Mouse (Mus musculus) hindbrain, embryonic 12.5 days (tissue): ENCODE measurements around the gene Commd4. TPM values are rescaled to one million over a fixed set of nuclear protein-coding genes. Genes with fewer than 3 reads are reported as not detected.

Experiments
- ATAC-seq: fragments of 200-750 bp; cut with Nextera tagmentation; 2 replicates; pipeline ENCODE4 v1.8.0; 2017; ENCODE audit warnings: moderate TSS enrichment; ENCODE audit not compliant: low FRiP score
- H3K27ac ChIP-seq: fragments of 300-500 bp; sonication (generic); 2 replicates; pipeline ENCODE4 v1.5.1; 2016; ENCODE audit warnings: mild to moderate bottlenecking
- H3K27me3 ChIP-seq: fragments of 300-500 bp; sonication (generic); 2 replicates; pipeline ENCODE4 v1.6.1; 2016; ENCODE audit warnings: mild to moderate bottlenecking
- H3K36me3 ChIP-seq: fragments of 300-500 bp; sonication (generic); 2 replicates; pipeline ENCODE4 v1.6.1; 2016; ENCODE audit warnings: mild to moderate bottlenecking
- H3K4me1 ChIP-seq: fragments of 300-500 bp; sonication (generic); 2 replicates; pipeline ENCODE4 v1.6.1; 2016
- H3K4me2 ChIP-seq: fragments of 300-500 bp; sonication (generic); replicated peaks from 2 replicates; pipeline ENCODE4 v1.6.1; 2016; ENCODE audit warnings: mild to moderate bottlenecking
- H3K4me3 ChIP-seq: fragments of 300-500 bp; sonication (generic); 2 replicates; pipeline ENCODE4 v1.5.1; 2016; ENCODE audit warnings: mild to moderate bottlenecking
- H3K9ac ChIP-seq: fragments of 300-500 bp; sonication (generic); 2 replicates; pipeline ENCODE4 v1.6.1; 2016; ENCODE audit warnings: mild to moderate bottlenecking, moderate library complexity
- H3K9me3 ChIP-seq: fragments of 300-500 bp; sonication (generic); replicated peaks from 2 replicates; pipeline ENCODE4 v1.6.1; 2016; ENCODE audit warnings: mild to moderate bottlenecking
- WGBS: fragments of 180-500 bp; shearing (Covaris S2); methylation state at CpG from one replicate; pipeline ENCODE4 v1.1.7; 2016; 5-methylcytosine and 5-hydroxymethylcytosine counted together
- polyA plus RNA-seq: library from polyadenylated mRNA; unstranded; fragments of >200 nt; fragmentation: Nextera tagmentation; extraction: Ambion mirVana; gene quantifications from 2 replicates; pipeline ENCODE4 v1.2.1, GENCODE M21; 2016

Gene Commd4
- polyA plus RNA-seq, 1 experiment from 2014 or later = 122 TPM

- Histone ChIP-seq H3K4me1 (peaks cover 12% of the 10 kb centered on the region), H3K4me2 (no peak overlapping the region), H3K27me3 (no peaks in the 10 kb centered on the region), H3K36me3 (peaks cover 19% of the 10 kb centered on the region), H3K4me3 (no peak overlapping the region), H3K9ac (no peak overlapping the region), H3K27ac (no peak overlapping the region), H3K9me3 (no peaks in the 10 kb centered on the region)
- no peak for ATAC-seq
- 93% methylated on average over 7 of the region's 7 CpGs for WGBS
Observed at GRCm38 (mm10) chr9:57156383-57156782, 1.7 kb downstream of the Commd4 start.

DNA sequence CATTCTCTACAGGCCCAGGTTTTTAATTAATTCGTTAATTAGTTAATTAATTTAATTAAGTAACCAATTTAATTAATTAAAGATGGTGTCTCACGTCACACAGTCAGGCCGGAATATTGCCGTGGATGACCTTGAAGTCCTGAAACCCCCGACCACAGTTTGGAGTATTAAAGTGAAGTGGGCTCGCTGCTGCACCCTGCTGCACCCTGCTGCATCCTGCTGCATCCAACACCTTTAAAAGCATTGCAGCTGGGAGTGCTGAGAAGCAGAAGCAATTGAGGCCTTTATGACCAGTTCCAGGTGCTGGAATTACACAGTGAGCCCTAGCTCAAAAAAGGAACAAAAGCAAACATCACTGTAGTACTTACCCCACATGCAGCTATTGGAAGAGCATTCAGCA, 5.8 kb downstream of the Commd4 start:
- H3K27me3 ChIP-seq = no peaks in the 10 kb centered on the region
- no peak overlapping the region for H3K4me2 ChIP-seq
- H3K4me1 ChIP-seq = peaks cover 16% of the 10 kb centered on the region
- H3K4me3 ChIP-seq = no peak overlapping the region
- 58% methylated on average over 6 of the region's 6 CpGs for WGBS
- H3K36me3 ChIP-seq = peaks cover 19% of the 10 kb centered on the region
- H3K9ac ChIP-seq = no peak overlapping the region
- ATAC-seq = no peak
- no peaks in the 10 kb centered on the region for H3K9me3 ChIP-seq
- H3K27ac ChIP-seq = no peak overlapping the region

DNA sequence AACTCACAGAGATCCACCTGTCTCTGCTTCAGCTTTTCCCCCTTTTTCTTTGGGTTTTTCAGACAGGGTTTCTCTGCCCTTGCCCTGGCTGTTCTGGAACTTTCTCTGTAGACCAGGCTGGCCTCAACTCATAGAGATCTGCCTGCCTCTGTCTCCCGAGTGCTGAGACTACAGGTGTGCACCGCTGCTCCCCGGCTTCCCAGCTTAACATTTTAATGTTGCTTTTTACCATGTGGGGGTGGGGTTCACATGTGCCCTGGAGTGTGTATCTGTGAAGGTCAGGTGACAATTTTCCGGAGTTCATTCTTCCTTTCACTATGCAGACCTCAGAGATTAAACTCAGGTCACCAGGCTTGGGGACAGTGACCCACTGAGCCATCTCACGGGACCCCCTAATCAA, 7.9 kb downstream of the Commd4 start:
- no peak for ATAC-seq
- H3K9ac ChIP-seq = no peak overlapping the region
- WGBS = 83% methylated on average over 5 of the region's 5 CpGs

GRCm38 (mm10) chr9:57149021-57149420, 9.1 kb downstream of the Commd4 start:
- Histone ChIP-seq H3K9me3 (no peaks in the 10 kb centered on the region), H3K27me3 (no peaks in the 10 kb centered on the region), H3K9ac (peak overlapping the region; percentile 67), H3K4me3 (peak overlapping the region; percentile 49), H3K4me1 (peaks cover 19% of the 10 kb centered on the region), H3K36me3 (peaks cover 9% of the 10 kb centered on the region), H3K27ac (peak overlapping the region; percentile 87), H3K4me2 (peak overlapping the region; percentile 74)
- WGBS = 74% methylated on average over 6 of the region's 6 CpGs
- ATAC-seq = no peak

More for the DNA sequence above, 7.9 kb downstream of the Commd4 start:
- Histone ChIP-seq H3K4me3 (no peak overlapping the region), H3K36me3 (peaks cover 9% of the 10 kb centered on the region), H3K27ac (no peak overlapping the region), H3K4me1 (peaks cover 19% of the 10 kb centered on the region), H3K9me3 (no peaks in the 10 kb centered on the region), H3K4me2 (no peak overlapping the region), H3K27me3 (no peaks in the 10 kb centered on the region)

DNA sequence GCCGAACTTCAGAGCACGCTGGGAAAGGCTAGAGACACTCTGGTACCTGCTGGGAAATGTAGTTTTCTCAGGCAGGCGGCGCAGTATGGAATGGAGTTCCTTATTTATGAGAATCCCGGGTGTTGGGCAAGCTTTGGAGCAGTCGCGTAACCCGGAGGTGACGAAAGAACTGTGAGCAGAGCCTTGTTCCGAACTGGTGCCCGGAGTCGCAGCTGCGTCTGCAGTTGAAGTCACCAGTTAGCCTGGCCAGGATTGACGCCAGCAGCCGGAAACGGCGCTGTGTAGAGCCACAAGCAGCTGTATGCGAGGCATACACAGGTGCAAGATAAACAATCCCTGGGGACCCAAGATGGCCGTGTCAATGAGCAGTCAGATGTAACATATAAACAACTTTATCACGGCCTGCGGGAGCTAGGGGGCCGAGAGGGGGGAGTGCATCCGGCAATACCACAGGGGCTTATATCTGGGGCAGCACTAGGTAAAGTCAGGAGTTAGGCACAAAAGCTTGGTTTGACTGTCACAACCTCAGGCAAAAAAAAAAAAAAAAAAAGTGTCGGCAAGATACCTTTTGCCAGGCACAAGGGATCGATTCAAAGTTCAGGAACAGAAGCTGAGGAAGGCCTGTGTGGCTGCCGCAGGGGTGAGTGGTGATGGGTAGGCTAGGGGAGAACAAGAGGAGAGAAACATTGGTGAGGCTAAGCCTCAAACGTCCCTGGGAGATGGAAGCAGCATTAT, 9.8 kb downstream of the Commd4 start, which contains the start of gene Neil1:
TSS of gene Neil1 (minus strand) at position 162 of the 735 bp plus-strand sequence.
- Histone ChIP-seq H3K27ac (peak within 1 kb of the TSS; percentile 87), H3K4me1 (peaks cover 19% of the 10 kb centered on the region), H3K9me3 (no peaks in the 10 kb centered on the region), H3K27me3 (no peaks in the 10 kb centered on the region), H3K4me3 (peak within 1 kb of the TSS; percentile 49), H3K36me3 (peaks cover 12% of the 10 kb centered on the region), H3K4me2 (peak within 1 kb of the TSS; percentile 74), H3K9ac (peak within 1 kb of the TSS; percentile 67)
- WGBS = 2% methylated on average over 27 of the region's 27 CpGs
- ATAC-seq = peak; percentile 93

- peak overlapping the region; percentile 67 for H3K9ac ChIP-seq
- H3K9me3 ChIP-seq = no peaks in the 10 kb centered on the region
- H3K4me3 ChIP-seq = peak overlapping the region; percentile 49
- H3K4me2 ChIP-seq = peak overlapping the region; percentile 74
- 8% methylated on average over 19 of the region's 19 CpGs for WGBS
- peak; percentile 44 for ATAC-seq
- H3K4me1 ChIP-seq = peaks cover 19% of the 10 kb centered on the region
- H3K27me3 ChIP-seq = no peaks in the 10 kb centered on the region
- peak overlapping the region; percentile 87 for H3K27ac ChIP-seq
- peaks cover 20% of the 10 kb centered on the region for H3K36me3 ChIP-seq
Observed at GRCm38 (mm10) chr9:57147205-57148143, 10.7 kb downstream of the Commd4 start.

- peak overlapping the region; percentile 67; the same call in 1 of the 2 replicates for H3K9ac ChIP-seq
- no peak overlapping the region for H3K27ac ChIP-seq
- 84% methylated on average over 16 of the region's 17 CpGs for WGBS
- H3K4me3 ChIP-seq = no peak overlapping the region
- H3K27me3 ChIP-seq = no peaks in the 10 kb centered on the region
- H3K4me2 ChIP-seq = peak overlapping the region; percentile 74
- H3K36me3 ChIP-seq = peaks cover 29% of the 10 kb centered on the region
- no peaks in the 10 kb centered on the region for H3K9me3 ChIP-seq
- H3K4me1 ChIP-seq = peaks cover 19% of the 10 kb centered on the region
- ATAC-seq = no peak
Observed at GRCm38 (mm10) chr9:57146451-57147066, 11.6 kb downstream of the Commd4 start.

GRCm38 (mm10) chr9:57144830-57145229, 13.3 kb downstream of the Commd4 start:
- Histone ChIP-seq H3K27me3 (no peaks in the 10 kb centered on the region), H3K36me3 (peaks cover 47% of the 10 kb centered on the region), H3K27ac (no peak overlapping the region), H3K4me3 (no peak overlapping the region), H3K9me3 (no peaks in the 10 kb centered on the region), H3K9ac (no peak overlapping the region), H3K4me2 (no peak overlapping the region), H3K4me1 (peaks cover 19% of the 10 kb centered on the region)
- no peak for ATAC-seq
- 93% methylated on average over 8 of the region's 8 CpGs for WGBS

GRCm38 (mm10) chr9:57143212-57143611, 14.9 kb downstream of the Commd4 start:
- Histone ChIP-seq H3K4me1 (peaks cover 13% of the 10 kb centered on the region), H3K27ac (no peak overlapping the region), H3K4me3 (no peak overlapping the region), H3K36me3 (peaks cover 62% of the 10 kb centered on the region), H3K9ac (no peak overlapping the region; the same call in 1 of the 2 replicates), H3K27me3 (no peaks in the 10 kb centered on the region), H3K9me3 (no peaks in the 10 kb centered on the region), H3K4me2 (no peak overlapping the region)
- 85% methylated on average over 11 of the region's 11 CpGs for WGBS
- no peak for ATAC-seq

DNA sequence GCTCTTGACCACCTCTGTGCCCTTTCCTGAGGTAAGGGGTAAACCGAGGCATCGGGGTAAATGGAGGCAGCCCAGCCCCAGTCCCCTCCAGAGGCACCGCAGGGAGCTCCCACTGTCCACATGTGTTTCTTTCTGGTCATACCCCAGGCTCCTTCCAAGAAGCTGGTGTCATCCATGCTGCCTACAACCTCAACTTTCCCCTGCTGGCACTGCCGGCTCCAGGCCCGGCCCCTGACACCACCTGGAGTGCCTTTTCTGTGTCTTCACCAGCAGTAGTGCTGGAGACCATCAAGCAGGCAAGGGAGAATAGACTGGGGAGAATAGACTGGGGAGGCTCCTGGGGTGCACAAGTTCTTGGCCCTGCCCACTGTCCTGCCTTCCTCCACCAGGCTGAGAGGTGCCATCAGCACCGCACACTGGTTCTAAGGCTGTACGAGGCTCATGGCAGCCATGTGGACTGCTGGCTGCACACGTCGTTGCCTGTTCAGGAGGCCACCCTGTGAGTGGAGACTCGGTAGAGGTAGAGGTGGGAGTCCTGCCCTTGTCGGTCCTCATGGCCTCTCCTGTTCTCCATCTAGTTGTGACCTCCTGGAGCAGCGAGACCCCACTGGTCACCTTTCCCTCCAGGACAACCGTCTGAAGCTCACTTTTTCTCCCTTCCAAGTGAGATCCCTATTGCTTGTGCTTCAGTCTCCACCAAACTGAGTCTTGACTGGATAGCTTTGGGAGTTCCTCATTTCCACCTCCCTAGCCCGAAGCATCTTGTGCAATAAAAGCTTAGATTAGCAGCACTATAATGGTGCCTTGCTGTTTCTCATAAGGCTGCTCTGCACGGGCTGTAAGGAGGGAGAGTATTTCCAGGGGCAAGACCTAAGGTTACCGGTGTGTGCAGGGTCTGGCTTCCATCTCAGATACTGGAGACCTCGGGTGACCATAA, 16.4 kb downstream of the Commd4 start:
- WGBS = 93% methylated on average over 17 of the region's 17 CpGs
- Histone ChIP-seq H3K27ac (no peak overlapping the region), H3K4me3 (no peak overlapping the region), H3K9me3 (no peaks in the 10 kb centered on the region), H3K4me2 (no peak overlapping the region), H3K27me3 (no peaks in the 10 kb centered on the region), H3K4me1 (peaks cover 4% of the 10 kb centered on the region), H3K36me3 (peaks cover 77% of the 10 kb centered on the region), H3K9ac (no peak overlapping the region)
- no peak for ATAC-seq

DNA sequence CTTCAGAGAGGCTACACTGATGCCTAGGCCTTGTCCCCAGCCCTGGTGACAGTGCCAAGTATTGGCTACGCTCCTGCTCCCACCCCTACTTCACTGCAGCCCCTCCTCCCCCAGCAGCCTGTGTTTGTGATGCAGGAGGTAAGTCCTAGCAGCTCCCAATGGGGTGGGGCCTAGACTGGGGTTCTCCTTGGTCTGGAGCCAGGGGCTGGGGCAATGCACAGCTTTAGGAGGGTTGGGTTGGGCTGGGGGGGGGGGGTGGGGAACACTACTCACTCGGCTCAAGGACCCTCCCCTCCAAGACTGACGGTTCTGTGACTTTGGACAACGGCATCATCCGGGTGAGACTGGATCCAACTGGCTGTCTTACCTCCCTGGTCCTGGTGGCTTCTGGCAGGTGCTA, 18.6 kb downstream of the Commd4 start:
- Histone ChIP-seq H3K36me3 (peaks cover 91% of the 10 kb centered on the region), H3K9me3 (no peaks in the 10 kb centered on the region)
- no peak for ATAC-seq

More for the DNA sequence above, 18.6 kb downstream of the Commd4 start:
- Histone ChIP-seq H3K27me3 (no peaks in the 10 kb centered on the region), H3K4me2 (no peak overlapping the region), H3K4me1 (no peaks in the 10 kb centered on the region), H3K9ac (no peak overlapping the region), H3K27ac (no peak overlapping the region), H3K4me3 (no peak overlapping the region)
- 97% methylated on average over 5 of the region's 5 CpGs for WGBS
